Mouse (Mus musculus): ENCODE data around the gene Sox5. TPM values are rescaled to one million over a fixed set of nuclear protein-coding genes. Genes with fewer than 3 reads are reported as not detected.
A peak's percentile ranks its signal among the peaks of the same experiment; 100 is the strongest.

Gene Sox5
- polyA plus RNA-seq, 1 experiment from 2014 or later, result 22.9 TPM

DNA sequence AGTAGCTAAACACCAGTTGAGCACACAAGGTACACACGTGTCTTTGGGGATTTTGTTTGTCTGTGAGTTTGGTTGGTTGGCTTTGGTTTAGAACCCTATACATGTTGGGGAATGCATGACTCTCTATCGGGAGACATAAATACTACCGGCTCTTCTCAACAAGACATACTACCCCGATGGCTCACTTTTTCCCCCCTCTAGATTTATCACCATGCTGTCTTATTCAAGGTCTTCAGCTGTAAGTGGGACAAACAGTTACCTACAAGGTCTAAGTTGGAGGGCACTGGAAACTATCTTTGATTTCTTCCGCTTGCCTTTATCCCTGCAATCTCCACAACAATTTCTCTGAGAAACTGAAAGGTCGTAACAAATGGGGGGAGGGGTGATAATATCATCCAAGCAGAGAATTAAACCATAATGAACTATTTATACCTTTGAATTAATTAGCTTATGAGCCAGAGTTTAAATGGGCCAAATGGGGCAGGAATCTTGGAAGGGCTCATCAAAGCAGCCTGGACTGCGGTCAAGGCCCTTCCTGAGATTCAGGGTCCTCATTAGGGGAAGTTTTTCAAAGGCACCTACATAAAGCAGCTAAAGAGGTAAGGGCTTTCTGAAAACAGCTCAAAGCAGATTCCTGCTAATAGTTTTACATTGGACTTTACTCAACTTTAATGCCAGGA is 4.3 kb downstream of the Sox5 start:
- Histone ChIP-seq H3K4me1 (replicated peaks; ENCODE audit: control insufficient read depth, insufficient read depth, low read length) (peaks cover 12% of the 10 kb centered on the region), H3K27ac (ENCODE audit: low read length) (no peak overlapping the region), H3K4me3 (ENCODE audit: low read length) (no peak overlapping the region), H3K9ac (ENCODE audit: low read length) (no peak overlapping the region), H3K36me3 (ENCODE audit: control insufficient read depth, insufficient read depth, low read length) (no peaks in the 10 kb centered on the region), H3K9me3 (ENCODE audit: control insufficient read depth, low read length) (no peaks in the 10 kb centered on the region), H3K4me2 (ENCODE audit: low read depth, low read length) (no peak overlapping the region), H3K27me3 (ENCODE audit: control insufficient read depth, insufficient read depth, low read depth, low read length) (no peaks in the 10 kb centered on the region)
- ATAC-seq (ENCODE audit: low read depth), result no peak
- 90% methylated on average over 7 of the region's 7 CpGs for WGBS

DNA sequence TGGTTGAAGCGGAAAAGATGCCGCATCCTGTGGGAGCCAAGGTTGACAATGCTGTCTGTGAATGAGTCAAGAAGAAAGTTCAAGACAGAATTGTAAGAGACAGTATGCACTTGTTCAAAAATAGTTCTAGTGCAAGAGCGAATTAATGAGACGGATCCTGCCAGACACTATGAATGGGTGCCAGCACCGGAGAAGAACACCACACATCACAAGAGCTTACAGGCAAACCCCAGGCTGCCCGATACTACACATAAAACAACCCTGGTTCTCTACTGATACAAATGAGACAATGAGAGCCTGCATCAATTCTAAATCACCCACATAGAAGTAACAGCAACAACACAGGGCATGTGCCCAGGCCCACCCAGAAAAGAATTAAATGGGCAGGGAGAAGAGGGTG is 8.0 kb downstream of the Sox5 start:
- Histone ChIP-seq H3K4me3 (ENCODE audit: low read length) (no peak overlapping the region), H3K9me3 (ENCODE audit: control insufficient read depth, low read length) (no peaks in the 10 kb centered on the region), H3K4me1 (replicated peaks; ENCODE audit: control insufficient read depth, insufficient read depth, low read length) (peaks cover 15% of the 10 kb centered on the region), H3K4me2 (ENCODE audit: low read depth, low read length) (no peak overlapping the region), H3K9ac (ENCODE audit: low read length) (no peak overlapping the region), H3K36me3 (ENCODE audit: control insufficient read depth, insufficient read depth, low read length) (no peaks in the 10 kb centered on the region), H3K27me3 (ENCODE audit: control insufficient read depth, insufficient read depth, low read depth, low read length) (no peaks in the 10 kb centered on the region), H3K27ac (ENCODE audit: low read length) (no peak overlapping the region)
- WGBS, result 90% methylated on average over 6 of the region's 6 CpGs
- no peak for ATAC-seq (ENCODE audit: low read depth)

- ATAC-seq (ENCODE audit: low read depth), result no peak
- H3K4me1 ChIP-seq (replicated peaks; ENCODE audit: control insufficient read depth, insufficient read depth, low read length), result peaks cover 17% of the 10 kb centered on the region
- H3K4me3 ChIP-seq (ENCODE audit: low read length), result no peak overlapping the region
- no peaks in the 10 kb centered on the region for H3K27me3 ChIP-seq (ENCODE audit: control insufficient read depth, insufficient read depth, low read depth, low read length)
- WGBS, result 80% methylated on average over 2 of the region's 2 CpGs
- no peak overlapping the region for H3K4me2 ChIP-seq (ENCODE audit: low read depth, low read length)
- H3K36me3 ChIP-seq (ENCODE audit: control insufficient read depth, insufficient read depth, low read length), result no peaks in the 10 kb centered on the region
- H3K27ac ChIP-seq (ENCODE audit: low read length), result no peak overlapping the region
- no peaks in the 10 kb centered on the region for H3K9me3 ChIP-seq (ENCODE audit: control insufficient read depth, low read length)
- no peak overlapping the region for H3K9ac ChIP-seq (ENCODE audit: low read length)
Measured at GRCm38 (mm10) chr6:144772985-144773384, 8.8 kb downstream of the Sox5 start.

- no peak overlapping the region for H3K27ac ChIP-seq (ENCODE audit: low read length)
- no peak overlapping the region for H3K4me2 ChIP-seq (ENCODE audit: low read depth, low read length)
- H3K9ac ChIP-seq (ENCODE audit: low read length), result no peak overlapping the region
- H3K9me3 ChIP-seq (ENCODE audit: control insufficient read depth, low read length), result no peaks in the 10 kb centered on the region
- H3K4me1 ChIP-seq (replicated peaks; ENCODE audit: control insufficient read depth, insufficient read depth, low read length), result peaks cover 17% of the 10 kb centered on the region
- H3K27me3 ChIP-seq (ENCODE audit: control insufficient read depth, insufficient read depth, low read depth, low read length), result no peaks in the 10 kb centered on the region
- 55% methylated on average over 15 of the region's 15 CpGs for WGBS
- H3K4me3 ChIP-seq (ENCODE audit: low read length), result no peak overlapping the region
- H3K36me3 ChIP-seq (ENCODE audit: control insufficient read depth, insufficient read depth, low read length), result no peaks in the 10 kb centered on the region
- ATAC-seq (ENCODE audit: low read depth), result peak; percentile 78
Measured at GRCm38 (mm10) chr6:144772175-144772918, 9.4 kb downstream of the Sox5 start.

DNA sequence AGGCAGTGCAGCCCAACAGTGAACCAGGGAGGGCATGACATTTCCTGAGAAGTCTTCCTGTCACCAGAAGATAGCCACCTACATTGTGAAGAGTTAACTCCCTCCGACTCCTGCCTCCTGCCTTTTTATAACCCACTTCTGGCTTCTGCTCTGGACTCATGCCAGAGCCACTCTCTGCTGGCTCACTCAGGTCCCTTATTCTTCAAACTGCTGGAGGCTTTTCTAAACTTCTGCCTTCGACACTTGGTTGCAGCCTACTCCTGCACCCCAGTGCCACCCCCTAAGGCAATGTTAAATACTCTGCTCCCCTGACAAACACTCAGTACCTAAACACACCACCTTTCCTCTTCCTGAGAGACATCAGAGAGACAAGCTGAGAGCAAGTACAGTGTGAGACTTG is 12.7 kb downstream of the Sox5 start:
- WGBS, result 14% methylated on average over 2 of the region's 2 CpGs
- peak overlapping the region; percentile 9 for H3K4me2 ChIP-seq (ENCODE audit: low read depth, low read length)
- ATAC-seq (ENCODE audit: low read depth), result peak; percentile 59
- H3K4me1 ChIP-seq (replicated peaks; ENCODE audit: control insufficient read depth, insufficient read depth, low read length), result peaks cover 14% of the 10 kb centered on the region
- H3K27me3 ChIP-seq (ENCODE audit: control insufficient read depth, insufficient read depth, low read depth, low read length), result no peaks in the 10 kb centered on the region
- no peak overlapping the region; the same call in 1 of the 2 replicates for H3K9ac ChIP-seq (ENCODE audit: low read length)
- 0 out of 2 replicates have a peak overlapping the region, but pooled peaks have one; percentile 14 for H3K27ac ChIP-seq (ENCODE audit: low read length)
- no peaks in the 10 kb centered on the region for H3K9me3 ChIP-seq (ENCODE audit: control insufficient read depth, low read length)
- no peak overlapping the region for H3K4me3 ChIP-seq (ENCODE audit: low read length)
- no peaks in the 10 kb centered on the region for H3K36me3 ChIP-seq (ENCODE audit: control insufficient read depth, insufficient read depth, low read length)

GRCm38 (mm10) chr6:144761902-144762301 is 19.9 kb downstream of the Sox5 start:
- H3K4me2 ChIP-seq (ENCODE audit: low read depth, low read length), result no peak overlapping the region
- no peak overlapping the region for H3K9ac ChIP-seq (ENCODE audit: low read length)
- H3K4me1 ChIP-seq (replicated peaks; ENCODE audit: control insufficient read depth, insufficient read depth, low read length), result peaks cover 6% of the 10 kb centered on the region
- no peak for ATAC-seq (ENCODE audit: low read depth)
- H3K27ac ChIP-seq (ENCODE audit: low read length), result no peak overlapping the region
- H3K27me3 ChIP-seq (ENCODE audit: control insufficient read depth, insufficient read depth, low read depth, low read length), result no peaks in the 10 kb centered on the region
- 51% methylated on average over 12 of the region's 12 CpGs for WGBS
- H3K36me3 ChIP-seq (ENCODE audit: control insufficient read depth, insufficient read depth, low read length), result no peaks in the 10 kb centered on the region
- no peaks in the 10 kb centered on the region for H3K9me3 ChIP-seq (ENCODE audit: control insufficient read depth, low read length)
- H3K4me3 ChIP-seq (ENCODE audit: low read length), result no peak overlapping the region

DNA sequence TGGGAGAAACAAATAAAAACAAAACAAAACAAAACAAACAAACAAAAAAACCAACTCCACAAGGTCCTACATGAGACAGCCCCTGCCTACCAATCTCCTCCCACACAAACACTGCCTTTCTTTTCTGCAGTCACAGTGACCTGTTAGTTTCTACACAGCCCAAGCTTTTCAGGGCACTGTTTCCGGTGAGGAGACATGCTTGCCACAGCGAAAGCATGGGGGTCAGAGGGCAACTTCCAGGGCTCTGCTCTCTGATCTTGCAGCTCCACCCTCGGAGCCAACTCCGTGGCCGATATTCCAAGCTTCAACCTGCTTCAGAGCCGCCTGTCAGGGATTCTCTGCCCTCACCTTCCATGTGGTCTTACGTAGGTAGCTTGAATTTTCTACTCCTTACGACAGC is 22.6 kb downstream of the Sox5 start:
- no peaks in the 10 kb centered on the region for H3K9me3 ChIP-seq (ENCODE audit: control insufficient read depth, low read length)
- H3K4me3 ChIP-seq (ENCODE audit: low read length), result no peak overlapping the region
- 43% methylated on average over 8 of the region's 8 CpGs for WGBS
- ATAC-seq (ENCODE audit: low read depth), result no peak
- no peaks in the 10 kb centered on the region for H3K27me3 ChIP-seq (ENCODE audit: control insufficient read depth, insufficient read depth, low read depth, low read length)
- no peak overlapping the region for H3K9ac ChIP-seq (ENCODE audit: low read length)
- H3K4me2 ChIP-seq (ENCODE audit: low read depth, low read length), result no peak overlapping the region
- H3K27ac ChIP-seq (ENCODE audit: low read length), result no peak overlapping the region
- peaks cover 16% of the 10 kb centered on the region for H3K4me1 ChIP-seq (replicated peaks; ENCODE audit: control insufficient read depth, insufficient read depth, low read length)
- H3K36me3 ChIP-seq (ENCODE audit: control insufficient read depth, insufficient read depth, low read length), result no peaks in the 10 kb centered on the region

- Histone ChIP-seq H3K9ac (ENCODE audit: low read length) (no peak overlapping the region), H3K27ac (ENCODE audit: low read length) (no peak overlapping the region), H3K4me2 (ENCODE audit: low read depth, low read length) (no peak overlapping the region), H3K4me3 (ENCODE audit: low read length) (no peak overlapping the region), H3K9me3 (ENCODE audit: control insufficient read depth, low read length) (no peaks in the 10 kb centered on the region), H3K4me1 (replicated peaks; ENCODE audit: control insufficient read depth, insufficient read depth, low read length) (peaks cover 23% of the 10 kb centered on the region), H3K36me3 (ENCODE audit: control insufficient read depth, insufficient read depth, low read length) (no peaks in the 10 kb centered on the region), H3K27me3 (ENCODE audit: control insufficient read depth, insufficient read depth, low read depth, low read length) (no peaks in the 10 kb centered on the region)
- 0 out of 2 replicates have a peak, but pooled peaks have one; percentile 15 for ATAC-seq (ENCODE audit: low read depth)
- WGBS, result 61% methylated on average over 14 of the region's 14 CpGs
Measured at GRCm38 (mm10) chr6:144757414-144757813, 24.4 kb downstream of the Sox5 start.

GRCm38 (mm10) chr6:144756444-144756843 is 25.3 kb downstream of the Sox5 start:
- ATAC-seq (ENCODE audit: low read depth), result peak; percentile 42
- WGBS, result 79% methylated on average over 14 of the region's 14 CpGs
- Histone ChIP-seq H3K9ac (ENCODE audit: low read length) (no peak overlapping the region), H3K27me3 (ENCODE audit: control insufficient read depth, insufficient read depth, low read depth, low read length) (no peaks in the 10 kb centered on the region), H3K36me3 (ENCODE audit: control insufficient read depth, insufficient read depth, low read length) (no peaks in the 10 kb centered on the region), H3K4me1 (replicated peaks; ENCODE audit: control insufficient read depth, insufficient read depth, low read length) (peaks cover 21% of the 10 kb centered on the region), H3K4me2 (ENCODE audit: low read depth, low read length) (no peak overlapping the region), H3K27ac (ENCODE audit: low read length) (no peak overlapping the region), H3K9me3 (ENCODE audit: control insufficient read depth, low read length) (peaks cover 2% of the 10 kb centered on the region; the same call in 1 of the 2 replicates), H3K4me3 (ENCODE audit: low read length) (no peak overlapping the region)
